Mouse (Mus musculus) heart, embryonic 16.5 days (tissue): ENCODE data around the gene Itga2b. TPM values are rescaled to one million over a fixed set of nuclear protein-coding genes. Genes with fewer than 3 reads are reported as not detected.

Experiments used
- ATAC-seq: fragments of 200-750 bp; cut with Nextera tagmentation; replicated peaks from 2 replicates; pipeline ENCODE4 v1.8.0; 2017; ENCODE audit warnings: moderate number of reproducible peaks; ENCODE audit not compliant: insufficient read depth, low FRiP score; ENCODE audit errors: extremely low read depth
- H3K27ac ChIP-seq: fragments of 300-500 bp; sonication (generic); 2 replicates; pipeline ENCODE4 v1.5.1; 2014; ENCODE audit warnings: mild to moderate bottlenecking, low read length, control low read depth, moderate library complexity
- H3K27me3 ChIP-seq: fragments of 300-500 bp; sonication (generic); 2 replicates; pipeline ENCODE4 v1.6.1; 2014; ENCODE audit warnings: low read length, mixed read lengths; ENCODE audit not compliant: control insufficient read depth, insufficient read depth
- H3K36me3 ChIP-seq: fragments of 300-500 bp; sonication (generic); 2 replicates; pipeline ENCODE4 v1.6.1; 2014; ENCODE audit not compliant: control insufficient read depth, insufficient read depth
- H3K4me1 ChIP-seq: fragments of 300-500 bp; sonication (generic); 2 replicates; pipeline ENCODE4 v1.6.1; 2014; ENCODE audit warnings: low read length, mixed read lengths; ENCODE audit not compliant: control insufficient read depth, insufficient read depth
- H3K4me2 ChIP-seq: fragments of 300-500 bp; sonication (generic); 2 replicates; pipeline ENCODE4 v1.6.1; 2014; ENCODE audit warnings: low read depth, mild to moderate bottlenecking, control low read depth, low read length
- H3K4me3 ChIP-seq: fragments of 300-500 bp; sonication (generic); 2 replicates; pipeline ENCODE4 v1.5.1; 2014; ENCODE audit warnings: mild to moderate bottlenecking, control low read depth, low read length
- H3K9ac ChIP-seq: fragments of 300-500 bp; sonication (generic); 2 replicates; pipeline ENCODE4 v1.6.1; 2014; ENCODE audit warnings: low read length, control low read depth
- H3K9me3 ChIP-seq: fragments of 300-500 bp; sonication (generic); replicated peaks from 2 replicates; pipeline ENCODE4 v1.6.1; 2016; ENCODE audit warnings: low read length; ENCODE audit not compliant: control insufficient read depth
- WGBS: fragments of 180-500 bp; shearing (Covaris S2); extraction: QIAGEN DNeasy Blood & Tissue Kit; methylation state at CpG from one replicate; pipeline ENCODE4 v1.1.7; 2014; 5-methylcytosine and 5-hydroxymethylcytosine counted together
- polyA plus RNA-seq: library from polyadenylated mRNA; unstranded; fragments of >200 nt; fragmentation: Nextera tagmentation; extraction: Ambion mirVana; gene quantifications from 2 replicates; pipeline ENCODE4 v1.2.1, GENCODE M21; 2015

Gene Itga2b
- polyA plus RNA-seq, 1 experiment from 2014 or later, result 6.6 TPM

DNA sequence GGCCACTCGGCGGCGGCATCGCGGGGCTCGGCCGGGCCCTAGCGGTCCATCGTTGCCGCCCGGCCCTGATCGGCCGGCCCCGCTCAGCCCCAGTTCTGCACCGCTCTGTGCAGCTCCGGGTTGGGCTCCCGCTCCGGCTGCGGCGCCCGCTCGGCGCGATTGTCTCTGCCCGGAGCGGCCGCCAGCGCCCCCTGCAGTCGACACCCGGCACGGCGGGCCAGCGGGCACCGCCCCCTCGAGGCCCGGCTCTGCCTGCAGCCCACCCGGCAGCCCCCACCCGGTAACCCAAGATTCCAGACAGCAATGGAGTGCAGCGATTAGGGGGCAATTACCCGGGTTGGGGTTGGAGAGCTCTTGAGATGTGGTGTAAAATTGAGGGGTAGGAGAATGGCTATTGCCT is 22.4 kb downstream of the Itga2b start, which contains the start of gene Fam171a2:
Fam171a2 (minus strand) TSS at position 186 of the 400 bp plus-strand sequence.
- Histone ChIP-seq H3K4me1 (peaks cover 44% of the 10 kb centered on the region), H3K27me3 (no peaks in the 10 kb centered on the region), H3K9me3 (no peaks in the 10 kb centered on the region), H3K27ac (peak within 1 kb of the TSS; percentile 89), H3K4me3 (peak within 1 kb of the TSS; percentile 93), H3K9ac (peak within 1 kb of the TSS; percentile 96), H3K4me2 (peak within 1 kb of the TSS; percentile 91), H3K36me3 (no peaks in the 10 kb centered on the region)
- under 1% methylated on average over 37 of the region's 40 CpGs for WGBS
- peak; percentile 70 for ATAC-seq

- Histone ChIP-seq H3K27ac (peak overlapping the region; percentile 89), H3K4me2 (peak overlapping the region; percentile 91), H3K4me1 (peaks cover 44% of the 10 kb centered on the region), H3K36me3 (no peaks in the 10 kb centered on the region), H3K9ac (peak overlapping the region; percentile 96), H3K4me3 (peak overlapping the region; percentile 93), H3K9me3 (no peaks in the 10 kb centered on the region), H3K27me3 (no peaks in the 10 kb centered on the region)
- under 1% methylated on average over 47 of the region's 49 CpGs for WGBS
- ATAC-seq, result peak; percentile 25; the same call in 1 of the 2 replicates
Measured at GRCm38 (mm10) chr11:102446581-102447461, 23.1 kb downstream of the Itga2b start.

DNA sequence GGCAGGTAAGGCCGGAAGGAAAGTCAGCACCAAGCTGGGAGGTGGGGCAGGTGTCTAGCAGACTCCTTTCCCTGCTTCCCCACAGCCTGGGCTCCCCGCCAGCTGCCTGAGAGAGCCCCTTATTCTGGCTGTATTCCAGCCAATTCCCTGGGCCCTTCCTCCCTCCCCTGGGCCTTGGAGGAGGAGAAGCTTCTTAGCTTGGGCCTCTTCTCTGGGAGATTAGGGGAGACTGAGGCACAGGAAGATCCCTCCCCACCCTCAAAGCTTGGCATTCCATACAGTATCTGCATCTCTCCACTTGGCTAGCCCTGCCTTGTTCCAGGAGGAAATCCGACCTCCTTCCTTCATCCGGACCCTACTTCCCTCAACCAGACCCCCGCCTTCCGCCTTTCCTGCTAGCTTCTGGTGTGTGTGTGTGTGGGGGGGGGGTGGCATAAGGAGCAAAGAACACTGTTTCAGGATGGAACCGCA is 24.0 kb downstream of the Itga2b start:
- Histone ChIP-seq H3K4me3 (peak overlapping the region; percentile 93), H3K9ac (peak overlapping the region; percentile 96), H3K4me2 (peak overlapping the region; percentile 91), H3K9me3 (no peaks in the 10 kb centered on the region), H3K27me3 (no peaks in the 10 kb centered on the region), H3K27ac (peak overlapping the region; percentile 89), H3K4me1 (peaks cover 44% of the 10 kb centered on the region), H3K36me3 (peaks cover 3% of the 10 kb centered on the region; the same call in 1 of the 2 replicates)
- 5% methylated on average over 7 of the region's 7 CpGs for WGBS
- ATAC-seq, result peak; percentile 46

GRCm38 (mm10) chr11:102445264-102445890 is 24.5 kb downstream of the Itga2b start:
- Histone ChIP-seq H3K27me3 (no peaks in the 10 kb centered on the region), H3K27ac (peak overlapping the region; percentile 89), H3K4me3 (0 out of 2 replicates have a peak overlapping the region, but pooled peaks have one; percentile 93), H3K9ac (no peak overlapping the region; the same call in 1 of the 2 replicates), H3K9me3 (no peaks in the 10 kb centered on the region), H3K36me3 (peaks cover 4% of the 10 kb centered on the region; the same call in 1 of the 2 replicates), H3K4me1 (peaks cover 44% of the 10 kb centered on the region), H3K4me2 (peak overlapping the region; percentile 91)
- 19% methylated on average over 10 of the region's 10 CpGs for WGBS
- peak; percentile 19; the same call in 1 of the 2 replicates for ATAC-seq

- Histone ChIP-seq H3K9me3 (no peaks in the 10 kb centered on the region), H3K4me2 (peak overlapping the region; percentile 91; the same call in 1 of the 2 replicates), H3K36me3 (peaks cover 7% of the 10 kb centered on the region; the same call in 1 of the 2 replicates), H3K4me3 (no peak overlapping the region), H3K9ac (no peak overlapping the region), H3K4me1 (peaks cover 44% of the 10 kb centered on the region), H3K27me3 (no peaks in the 10 kb centered on the region), H3K27ac (no peak overlapping the region)
- no peak for ATAC-seq
- WGBS, result 13% methylated on average over 6 of the region's 6 CpGs
Measured at GRCm38 (mm10) chr11:102444781-102445180, 25.1 kb downstream of the Itga2b start.

GRCm38 (mm10) chr11:102444321-102444720 is 25.6 kb downstream of the Itga2b start:
- Histone ChIP-seq H3K4me3 (no peak overlapping the region), H3K4me2 (no peak overlapping the region), H3K4me1 (peaks cover 44% of the 10 kb centered on the region), H3K36me3 (peaks cover 11% of the 10 kb centered on the region), H3K9ac (no peak overlapping the region; the same call in 1 of the 2 replicates), H3K27me3 (0 out of 2 replicates have a peak, but pooled peaks cover 2% of the 10 kb centered on the region), H3K27ac (no peak overlapping the region), H3K9me3 (no peaks in the 10 kb centered on the region)
- 61% methylated on average over 3 of the region's 3 CpGs for WGBS
- ATAC-seq, result no peak

GRCm38 (mm10) chr11:102443740-102444139 is 26.2 kb downstream of the Itga2b start:
- Histone ChIP-seq H3K4me3 (no peak overlapping the region), H3K36me3 (peaks cover 16% of the 10 kb centered on the region), H3K9me3 (no peaks in the 10 kb centered on the region), H3K27ac (no peak overlapping the region), H3K27me3 (peaks cover 2% of the 10 kb centered on the region; the same call in 1 of the 2 replicates), H3K9ac (peak overlapping the region; percentile 42), H3K4me2 (peak overlapping the region; percentile 19; the same call in 1 of the 2 replicates), H3K4me1 (peaks cover 42% of the 10 kb centered on the region)
- 43% methylated on average over 12 of the region's 12 CpGs for WGBS
- no peak for ATAC-seq

DNA sequence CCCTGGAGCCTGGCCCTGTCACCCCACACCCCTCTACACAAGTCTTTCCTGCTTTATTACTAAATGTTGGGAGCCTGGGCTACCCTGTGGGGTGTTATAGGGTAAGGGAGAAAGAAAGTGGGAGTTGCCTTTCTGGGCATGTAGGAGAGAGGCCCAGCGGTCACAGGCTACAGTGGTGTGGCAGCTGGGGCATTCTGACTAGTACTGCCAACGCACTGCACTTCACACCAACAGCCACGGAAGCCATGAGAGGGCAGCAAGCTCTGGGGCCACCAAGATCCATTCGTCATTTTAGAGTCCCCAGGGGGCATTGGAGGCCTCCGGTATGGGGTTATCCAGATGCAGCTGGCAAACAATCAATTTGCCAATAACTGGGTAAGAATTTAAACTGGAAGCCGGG is 27.8 kb downstream of the Itga2b start:
- Histone ChIP-seq H3K36me3 (peaks cover 17% of the 10 kb centered on the region), H3K4me3 (no peak overlapping the region), H3K9me3 (no peaks in the 10 kb centered on the region), H3K27me3 (peaks cover 2% of the 10 kb centered on the region; the same call in 1 of the 2 replicates), H3K27ac (no peak overlapping the region), H3K4me1 (peaks cover 33% of the 10 kb centered on the region), H3K9ac (no peak overlapping the region), H3K4me2 (no peak overlapping the region)
- no peak for ATAC-seq
- 85% methylated on average over 6 of the region's 6 CpGs for WGBS
